Mouse (Mus musculus) cerebellum, adult 18-20 months (tissue): Measurements from ENCODE around the gene Vezf1.

ENCODE experiments used
- DNase-seq, 2 experiments: peaks; one replicate each; pipeline ENCODE4 v3.0.0; 2021

Gene Vezf1

GRCm38 (mm10) chr11:88099599-88100023 lies 31.5 kb downstream of the Vezf1 start:
- DNase-seq = peak; percentile 24 to 50

GRCm38 (mm10) chr11:88100170-88100569 lies 32.1 kb downstream of the Vezf1 start:
- no peak for DNase-seq

DNA sequence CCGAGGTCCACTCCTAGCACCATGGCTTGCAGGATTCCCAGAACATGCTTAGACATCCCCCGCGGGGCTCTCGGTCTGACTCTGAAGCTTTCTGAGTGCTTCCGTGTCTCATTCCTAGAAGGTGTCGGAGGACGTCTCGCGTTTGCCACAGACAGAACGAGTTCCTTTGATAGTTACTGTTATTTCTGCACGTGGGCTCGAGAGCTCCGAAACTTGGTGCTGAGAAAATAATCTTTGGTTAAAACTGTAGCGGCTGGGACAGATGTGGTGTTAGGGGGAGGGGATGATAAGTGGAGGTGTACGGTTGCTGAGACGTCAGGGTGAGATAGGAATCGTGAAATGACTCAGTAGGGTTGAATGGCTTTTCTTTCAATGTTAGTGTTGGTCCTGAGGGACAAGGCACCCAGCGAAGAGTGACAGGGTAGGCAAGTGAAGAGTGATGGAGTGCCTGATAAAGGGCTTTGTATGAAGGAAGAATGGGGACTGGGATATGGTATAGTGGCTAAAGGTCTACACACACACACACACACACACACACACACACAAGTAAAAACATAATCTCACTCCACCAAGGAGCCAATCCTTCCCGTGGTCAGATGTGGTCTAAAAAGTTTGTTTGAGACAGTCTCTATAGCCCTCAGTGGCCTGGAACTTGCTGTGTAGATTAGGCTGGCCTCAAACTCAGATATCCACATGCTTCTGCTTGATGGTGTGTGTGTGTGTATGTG lies 35.3 kb downstream of the Vezf1 start:
- no peak for DNase-seq

- DNase-seq = no peak
These were observed 37.6 kb downstream of the Vezf1 start for GRCm38 (mm10) chr11:88105494-88106291.

DNA sequence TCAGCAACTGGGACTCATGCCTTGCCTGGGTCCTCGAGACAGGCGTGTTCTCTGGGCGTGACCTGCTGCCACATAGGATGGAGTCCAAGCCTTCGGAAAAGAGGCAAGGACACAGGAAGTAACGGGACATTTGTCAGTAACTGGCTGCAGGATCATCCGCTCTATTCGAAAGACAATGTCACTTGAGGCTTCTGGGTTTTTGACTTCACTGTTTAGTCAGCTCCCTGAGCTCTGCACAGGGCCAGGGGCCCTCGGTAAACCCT lies 38.1 kb downstream of the Vezf1 start:
- no peak for DNase-seq

GRCm38 (mm10) chr11:88107365-88107764 lies 39.3 kb downstream of the Vezf1 start:
- DNase-seq = no peak

DNA sequence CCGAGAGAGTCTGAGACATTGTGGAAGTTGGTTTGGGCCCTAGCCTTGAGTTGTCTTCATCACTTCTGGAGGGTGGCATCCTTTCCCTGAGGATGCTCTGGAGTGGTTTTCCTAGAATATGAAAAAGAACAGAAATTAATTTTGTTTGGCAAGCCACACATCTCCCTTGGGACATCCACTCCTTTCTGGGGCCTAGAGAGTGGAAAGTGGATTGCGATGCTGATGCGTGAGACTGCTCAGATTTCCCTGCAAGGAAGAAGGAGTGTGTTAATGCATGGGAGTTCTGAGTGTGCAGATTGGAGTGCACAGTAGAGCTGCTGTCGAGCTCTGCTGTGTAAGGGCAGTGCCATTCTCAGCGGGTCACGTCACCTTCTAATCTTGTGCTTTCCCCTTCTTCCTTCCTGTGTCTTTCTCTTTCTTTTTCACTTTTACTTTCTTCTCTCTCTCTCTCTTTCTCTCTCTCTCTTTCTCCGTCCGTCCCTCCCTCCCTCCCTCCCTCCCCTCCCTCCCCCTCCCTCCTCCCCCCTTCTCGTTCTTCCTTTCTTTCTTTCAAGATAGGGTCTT lies 42.0 kb downstream of the Vezf1 start:
- DNase-seq = no peak

- no peak for DNase-seq
These were observed 44.0 kb downstream of the Vezf1 start for GRCm38 (mm10) chr11:88112078-88112477.

- DNase-seq = no peak
These were observed 44.7 kb downstream of the Vezf1 start for GRCm38 (mm10) chr11:88112677-88113333.

GRCm38 (mm10) chr11:88113543-88114271 lies 45.6 kb downstream of the Vezf1 start:
- no peak for DNase-seq

GRCm38 (mm10) chr11:88114871-88115301 lies 46.8 kb downstream of the Vezf1 start:
- DNase-seq = no peak

DNA sequence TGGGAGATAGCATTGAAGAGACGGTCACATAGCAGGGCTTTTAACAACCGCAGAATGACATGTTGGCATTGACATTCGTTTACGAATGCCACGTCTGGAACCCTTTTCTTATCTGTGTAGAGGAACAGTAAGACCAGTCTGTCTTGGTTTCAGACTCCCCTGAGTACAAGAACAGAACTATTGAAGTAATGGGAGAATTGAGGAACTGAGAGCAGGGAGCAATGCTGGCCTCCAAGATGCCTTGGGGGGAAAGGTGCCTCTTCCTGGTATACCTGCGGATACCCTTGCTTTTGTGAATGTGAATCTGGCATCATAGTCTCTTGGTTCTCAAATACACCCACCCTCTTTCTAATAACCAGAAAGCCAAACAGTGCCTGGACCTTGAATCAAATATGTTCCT lies 48.5 kb downstream of the Vezf1 start:
- no peak for DNase-seq

GRCm38 (mm10) chr11:88117356-88118090 lies 49.4 kb downstream of the Vezf1 start:
- no peak for DNase-seq

DNA sequence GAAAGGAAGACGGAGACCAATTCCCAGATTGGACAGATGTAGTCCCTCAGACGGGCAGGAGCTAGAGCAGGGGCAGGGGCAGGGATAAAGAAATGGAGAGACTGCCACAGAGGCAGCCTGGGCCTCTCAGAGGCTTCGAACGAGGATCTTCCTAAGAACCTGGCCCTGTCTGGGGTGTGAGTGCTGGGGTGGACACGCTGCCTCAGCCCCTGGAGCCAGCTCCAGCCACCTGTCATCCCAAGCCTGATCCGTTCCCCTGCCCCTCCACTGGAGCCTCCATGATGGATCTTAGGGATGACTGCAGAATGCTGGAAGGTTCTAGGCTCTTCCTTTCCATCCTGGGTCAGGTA lies 50.0 kb downstream of the Vezf1 start:
- DNase-seq = peak in 1 of 2 experiments; percentile 28

DNA sequence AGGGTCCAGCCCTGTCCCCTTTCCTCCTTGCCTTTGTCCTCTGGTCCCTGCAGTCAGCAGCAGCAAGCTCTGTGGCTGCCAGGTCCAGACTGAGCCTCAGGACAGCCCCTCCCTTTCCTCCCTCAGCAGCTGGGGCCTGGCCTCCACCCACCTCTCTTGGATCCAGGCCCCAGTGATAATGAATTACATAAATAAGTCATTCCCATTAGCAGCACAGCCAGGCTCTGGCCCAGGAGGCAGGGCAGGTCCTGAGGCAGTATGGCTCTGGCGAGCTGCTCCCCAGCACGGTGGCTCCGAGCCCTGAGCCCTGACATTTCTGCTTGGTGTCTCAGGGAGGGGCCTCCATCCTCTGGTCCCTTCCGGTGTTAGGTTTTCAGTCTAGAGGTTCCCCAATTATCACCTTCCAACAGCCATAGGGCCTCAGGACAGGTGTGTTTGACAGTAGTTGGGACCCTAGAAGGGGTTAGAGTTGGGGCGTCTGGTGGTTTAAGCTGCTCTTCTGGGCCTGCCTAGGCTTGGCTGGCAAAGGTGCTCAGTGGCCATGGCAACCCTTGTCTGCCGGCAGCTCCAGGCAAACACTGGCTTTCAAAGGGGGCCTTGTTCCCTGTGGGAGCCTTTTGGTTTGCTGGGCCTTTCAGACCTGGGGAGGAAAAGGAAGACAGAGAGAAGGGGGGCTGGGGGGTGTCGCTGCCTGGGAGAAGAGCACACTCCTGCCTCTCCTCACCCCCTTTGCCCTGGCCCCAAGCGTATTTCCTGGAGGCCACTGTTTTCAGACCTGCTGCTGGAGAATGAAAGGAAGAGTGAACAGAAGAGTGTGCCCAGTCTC lies 51.0 kb downstream of the Vezf1 start:
- DNase-seq = peak; percentile 77 to 82

- no peak for DNase-seq
These were observed 54.5 kb downstream of the Vezf1 start for GRCm38 (mm10) chr11:88122545-88122944.

DNA sequence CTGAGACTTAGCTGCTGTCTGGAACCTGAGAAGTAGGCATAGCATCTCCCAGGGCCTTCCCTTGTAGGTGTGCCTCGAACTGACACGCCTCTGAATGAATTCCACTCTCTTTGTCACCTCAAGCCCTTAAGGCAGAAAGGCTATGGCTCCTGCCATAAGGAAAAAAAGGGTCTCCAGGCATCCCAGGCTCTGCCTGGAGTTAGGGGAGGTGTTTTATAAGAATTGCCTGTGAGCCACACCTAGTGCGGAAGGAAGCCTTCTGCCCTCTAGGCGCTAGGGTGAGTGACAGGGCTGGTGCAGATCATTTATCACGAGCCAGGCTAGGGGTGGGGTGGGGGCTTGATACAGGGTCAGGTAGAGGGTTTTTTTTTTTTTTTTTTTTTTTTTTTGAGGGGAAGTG lies 54.9 kb downstream of the Vezf1 start:
- no peak for DNase-seq

DNA sequence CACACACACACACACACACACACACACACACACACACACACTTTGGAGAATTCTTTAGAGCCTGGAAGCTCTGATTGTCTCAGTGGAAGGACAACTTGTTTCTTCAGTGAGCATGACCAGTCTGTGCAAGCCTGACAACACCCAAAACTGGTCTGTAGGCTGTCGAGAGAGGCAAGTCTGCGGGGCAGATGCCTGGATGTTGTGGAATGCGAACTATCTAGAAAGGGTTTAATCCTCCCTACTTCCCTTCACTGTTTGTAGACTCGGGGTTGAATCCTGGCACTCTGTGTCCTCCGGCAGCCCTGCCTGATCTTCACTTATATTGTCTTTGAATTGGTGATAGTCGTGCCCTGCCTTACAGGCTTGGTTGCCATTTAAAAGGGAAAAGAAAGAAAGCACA lies 55.7 kb downstream of the Vezf1 start:
- DNase-seq = no peak

DNA sequence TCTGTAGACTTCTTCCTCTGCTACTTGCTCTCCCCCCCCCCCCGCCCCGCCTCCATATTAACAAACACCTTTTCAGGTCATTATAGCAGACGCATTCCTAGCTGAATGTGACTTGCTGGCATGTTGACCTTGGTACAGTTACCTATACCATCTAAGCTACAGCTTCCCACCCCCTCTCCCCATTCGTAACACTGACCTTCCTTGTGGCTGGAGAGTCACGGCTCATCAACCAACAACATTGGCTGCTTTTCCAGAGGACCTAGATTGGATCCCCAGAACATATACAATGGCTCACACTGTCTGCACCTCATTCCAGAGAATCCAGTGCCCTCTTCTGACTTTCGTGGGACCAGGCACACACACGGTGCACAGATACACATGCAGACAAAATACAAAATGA lies 57.4 kb downstream of the Vezf1 start:
- DNase-seq = no peak

- no peak for DNase-seq
These were observed 58.3 kb downstream of the Vezf1 start for GRCm38 (mm10) chr11:88126306-88126793.

DNA sequence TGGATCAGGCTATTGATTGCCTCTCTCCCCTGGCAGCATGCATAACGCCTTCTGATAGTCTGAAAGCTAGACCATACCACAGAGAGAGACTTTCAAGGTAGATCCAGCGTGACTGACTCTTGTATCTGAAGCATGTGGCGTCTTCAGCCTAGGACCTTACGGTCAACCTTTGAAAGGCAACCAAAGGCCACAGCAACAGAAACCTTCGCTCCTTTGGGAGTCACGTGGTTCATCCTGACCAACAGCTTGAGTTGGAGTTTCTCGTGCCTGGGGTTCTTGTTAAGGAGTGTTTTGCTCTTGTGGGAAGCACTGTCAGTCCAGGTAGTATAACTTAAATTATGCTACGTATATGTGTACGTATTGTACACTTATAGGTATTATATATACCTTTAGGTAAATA lies 60.4 kb downstream of the Vezf1 start:
- no peak for DNase-seq
